Mouse (Mus musculus) layer of hippocampus, postnatal 10 days (tissue): Measurements from ENCODE around the gene Dgki. TPM values are rescaled to one million over a fixed set of nuclear protein-coding genes. Genes with fewer than 3 reads are reported as not detected.
A peak's percentile ranks its signal among the peaks of the same experiment; 100 is the strongest.

Source experiments
- DNase-seq, 2 experiments: peaks; one replicate each; pipeline ENCODE4 v3.0.0; 2021; ENCODE audit warnings: low spot score in 2 of 2
- total RNA-seq, 2 experiments: library from RNA; stranded (reverse); gene quantifications; 2 replicates each; pipeline ENCODE4 v1.2.3; 2021

Dgki gene
- total RNA-seq, 2 experiments from 2014 or later = 50.6 to 59.6 TPM

GRCm38 (mm10) chr6:37242769-37243121 lies 57.2 kb downstream of the Dgki start:
- no peak for DNase-seq

DNA sequence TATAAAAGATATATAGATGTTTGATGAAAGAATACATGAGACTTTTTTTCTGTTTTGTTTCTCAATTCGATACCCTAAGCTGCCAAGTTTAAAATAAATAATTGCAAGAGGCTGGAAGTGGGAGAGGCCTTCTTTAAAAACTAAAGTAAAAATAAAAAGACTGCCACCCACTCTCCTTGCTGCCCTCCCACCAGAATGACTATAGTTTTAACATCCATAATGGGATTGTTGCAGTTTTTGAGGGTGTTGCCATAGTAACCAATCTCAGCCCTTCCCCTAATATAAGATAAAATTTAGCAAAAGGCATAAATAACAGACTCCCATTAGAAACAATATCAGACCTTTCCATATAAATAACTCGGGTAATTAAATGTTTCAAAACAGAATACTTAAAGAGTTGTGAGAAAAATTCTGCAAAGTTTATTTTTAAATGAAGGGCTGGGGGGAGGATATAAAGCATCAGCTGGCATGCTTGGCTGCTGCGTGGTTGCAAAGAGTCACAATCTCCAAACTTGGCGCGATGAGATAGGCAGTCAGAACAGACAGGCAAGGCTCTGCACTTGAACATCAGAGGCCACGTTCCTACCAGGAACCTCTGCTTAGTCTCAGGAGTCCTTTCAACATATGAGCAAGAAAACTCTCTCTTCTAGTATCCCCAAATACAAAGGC lies 57.8 kb downstream of the Dgki start:
- no peak for DNase-seq

- DNase-seq = no peak
These were observed 58.5 kb downstream of the Dgki start for GRCm38 (mm10) chr6:37241434-37241833.

DNA sequence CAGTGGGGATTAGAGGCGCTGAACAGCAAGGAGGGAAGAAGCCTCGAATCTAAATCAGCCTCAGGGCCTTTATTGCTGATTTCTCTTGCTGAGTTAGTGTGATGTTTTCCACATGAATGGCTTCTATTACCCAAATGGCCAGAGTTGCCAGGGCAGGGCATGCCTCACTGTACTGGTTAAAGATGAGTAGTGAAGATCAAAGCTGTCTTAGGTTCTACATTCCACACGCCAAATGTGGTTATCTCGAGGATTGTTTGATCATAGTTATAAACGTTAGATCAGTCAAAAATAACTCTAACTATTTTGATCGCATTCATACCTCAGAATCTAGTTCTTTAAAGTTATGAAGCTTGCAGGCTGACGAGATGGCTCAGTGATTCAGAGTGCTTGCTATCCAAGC lies 59.8 kb downstream of the Dgki start:
- DNase-seq = no peak

- DNase-seq = no peak
These were observed 63.1 kb downstream of the Dgki start for GRCm38 (mm10) chr6:37236893-37237292.

GRCm38 (mm10) chr6:37231148-37231547 lies 68.8 kb downstream of the Dgki start:
- no peak for DNase-seq

GRCm38 (mm10) chr6:37222947-37223510 lies 77.0 kb downstream of the Dgki start:
- no peak for DNase-seq

- DNase-seq = no peak
These were observed 78.0 kb downstream of the Dgki start for GRCm38 (mm10) chr6:37222016-37222415.

DNA sequence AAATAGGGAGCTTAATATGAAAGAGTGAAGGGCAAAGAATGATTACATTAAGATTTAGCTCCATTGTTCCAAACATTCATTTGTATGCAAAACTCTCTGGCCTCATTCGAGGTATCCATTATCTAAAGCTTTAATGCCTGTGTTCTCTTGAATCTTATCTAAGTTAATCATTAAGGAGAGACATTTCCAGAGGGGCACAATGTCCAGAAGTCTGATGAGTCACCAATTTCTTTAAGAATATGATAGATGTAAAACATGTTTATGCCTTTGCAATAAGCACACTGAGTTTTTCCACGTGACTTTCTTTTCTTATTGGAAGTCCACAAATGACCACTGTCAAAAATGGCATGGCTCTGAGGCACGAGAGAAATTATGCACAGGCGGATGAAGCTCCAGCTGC lies 80.9 kb downstream of the Dgki start:
- DNase-seq = no peak

DNA sequence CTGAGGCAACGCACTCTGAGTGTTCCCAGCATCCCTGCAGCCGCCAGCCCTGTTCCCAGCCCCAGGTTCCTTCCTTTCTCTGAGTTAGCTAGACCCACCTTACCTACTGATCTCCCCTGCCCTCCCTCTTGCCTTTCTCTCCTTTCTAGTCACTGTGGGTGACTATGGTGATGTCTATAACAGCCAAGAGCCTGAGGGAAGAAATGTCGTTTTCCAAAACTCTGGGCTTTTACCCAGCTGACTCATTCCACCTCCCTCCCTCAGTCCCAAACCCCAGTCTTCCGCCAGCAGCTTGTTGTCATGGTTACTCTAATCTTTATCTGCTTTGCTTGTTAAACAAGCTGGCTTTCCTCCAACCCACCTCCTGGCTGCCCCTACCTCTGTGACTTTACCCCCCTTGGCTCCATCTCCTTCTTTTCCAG lies 83.6 kb downstream of the Dgki start:
- DNase-seq = peak; percentile 44 to 49

DNA sequence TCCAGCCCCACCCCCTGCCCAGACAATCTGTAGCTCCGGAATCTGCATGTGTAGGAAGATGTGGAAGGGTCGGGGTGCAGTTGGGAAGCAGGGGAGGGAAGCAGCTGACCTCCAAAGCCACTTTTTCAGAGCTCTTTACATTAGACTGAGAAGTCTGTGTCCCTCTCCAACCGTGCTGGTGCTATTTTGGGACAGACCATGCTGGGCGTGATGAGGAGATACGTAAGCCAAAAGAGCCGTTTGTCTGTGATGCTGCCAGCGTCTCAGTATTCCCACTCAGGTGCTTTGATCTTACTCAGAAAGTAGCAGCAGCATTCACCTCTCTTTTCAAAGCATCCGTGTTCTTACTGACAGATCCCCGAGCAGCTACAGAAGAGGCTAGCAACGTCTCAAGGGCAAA lies 84.3 kb downstream of the Dgki start:
- DNase-seq = no peak

DNA sequence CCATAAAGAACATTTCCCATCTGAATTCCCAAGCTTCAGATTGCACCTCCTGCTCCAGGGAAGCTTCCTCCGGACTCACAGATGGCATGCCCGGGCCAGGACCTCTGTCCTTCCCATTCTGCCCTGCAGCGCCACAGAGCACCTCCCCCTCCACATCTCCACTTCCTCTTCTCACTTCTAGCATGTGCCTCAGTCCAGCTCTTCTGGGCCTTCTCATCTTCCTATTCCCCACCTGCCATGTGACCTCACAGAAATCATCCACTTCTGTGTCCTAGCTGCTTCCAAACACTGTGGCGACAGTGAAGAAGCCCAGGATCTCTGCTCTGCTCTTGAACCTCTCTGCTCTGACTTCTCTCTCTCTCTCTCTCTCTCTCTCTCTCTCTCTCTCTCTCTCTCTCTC lies 87.1 kb downstream of the Dgki start:
- no peak for DNase-seq

DNA sequence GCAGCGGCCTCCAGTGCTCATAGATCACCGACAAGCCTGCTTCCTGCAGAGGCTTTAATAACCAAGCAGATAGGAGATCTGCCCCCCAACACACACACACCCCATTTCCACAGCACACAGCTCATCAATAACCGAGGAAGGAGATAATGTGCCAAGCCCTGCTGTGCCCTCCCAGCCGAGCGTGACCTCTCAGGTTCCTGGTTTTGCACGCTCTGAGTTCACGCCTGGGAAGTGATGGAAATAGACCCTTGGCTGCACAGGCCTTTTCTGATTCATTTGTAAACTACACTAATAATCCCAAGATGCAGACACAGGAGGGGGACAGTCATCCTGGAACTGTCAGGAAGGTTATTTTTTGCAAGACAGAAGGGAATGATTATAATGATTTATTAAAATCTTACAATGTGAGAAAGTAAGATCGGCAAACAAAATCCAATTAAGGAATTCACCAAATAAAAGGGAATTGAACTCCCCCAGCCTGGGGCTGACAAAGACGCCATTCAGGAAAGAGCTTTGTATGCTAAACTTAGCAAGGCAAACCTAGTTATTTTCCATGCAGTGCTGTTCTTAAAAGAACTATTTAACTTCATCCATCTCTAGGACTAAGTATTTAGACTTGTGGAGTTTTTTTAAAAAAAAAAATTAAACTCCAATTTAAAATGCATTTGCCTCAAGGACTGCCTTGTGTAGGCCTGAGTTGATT lies 88.3 kb downstream of the Dgki start:
- no peak for DNase-seq

GRCm38 (mm10) chr6:37202901-37203300 lies 97.1 kb downstream of the Dgki start:
- peak in 1 of 2 experiments; percentile 37 for DNase-seq

- DNase-seq = no peak
These were observed 99.1 kb downstream of the Dgki start for GRCm38 (mm10) chr6:37200840-37201239.

DNA sequence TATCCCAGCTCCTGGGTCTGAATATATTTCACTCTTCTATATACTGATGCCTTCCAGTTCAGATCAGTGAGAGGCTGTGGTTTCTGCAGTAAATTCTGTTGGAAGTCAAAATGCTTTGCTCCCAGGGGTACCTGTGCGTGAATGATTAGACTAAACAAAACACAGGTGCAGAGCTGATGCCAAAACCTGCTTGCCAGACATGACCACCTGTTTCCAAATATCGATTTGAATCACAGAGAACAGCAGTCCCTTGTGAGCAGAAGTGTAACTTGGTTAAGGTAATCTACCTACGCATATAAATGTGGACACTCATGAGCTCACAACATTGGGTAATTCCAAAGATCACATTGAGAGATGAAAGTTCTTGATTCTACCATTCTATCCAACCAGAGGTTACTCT lies 100.5 kb downstream of the Dgki start:
- no peak for DNase-seq

DNA sequence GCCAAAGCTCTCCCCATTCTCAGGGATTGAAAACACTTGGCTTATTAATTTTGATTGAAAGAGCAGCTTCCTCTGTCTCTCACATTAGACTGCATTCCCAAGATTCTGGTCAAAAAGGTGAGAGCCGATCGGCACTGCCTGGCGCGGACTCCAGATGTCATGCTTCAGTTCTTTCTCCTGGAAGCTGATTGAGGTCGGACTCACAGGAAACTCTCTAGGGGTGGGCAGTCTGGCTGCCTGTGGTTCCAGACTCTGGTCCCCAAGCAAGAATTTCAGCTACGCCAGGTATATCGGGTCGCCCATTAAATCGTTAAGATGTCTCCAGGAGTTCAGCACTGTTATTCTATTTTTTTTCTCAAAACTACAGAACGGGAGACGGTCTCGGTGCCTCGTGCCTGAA lies 102.2 kb downstream of the Dgki start:
- DNase-seq = no peak

GRCm38 (mm10) chr6:37196870-37197269 lies 103.1 kb downstream of the Dgki start:
- no peak for DNase-seq

DNA sequence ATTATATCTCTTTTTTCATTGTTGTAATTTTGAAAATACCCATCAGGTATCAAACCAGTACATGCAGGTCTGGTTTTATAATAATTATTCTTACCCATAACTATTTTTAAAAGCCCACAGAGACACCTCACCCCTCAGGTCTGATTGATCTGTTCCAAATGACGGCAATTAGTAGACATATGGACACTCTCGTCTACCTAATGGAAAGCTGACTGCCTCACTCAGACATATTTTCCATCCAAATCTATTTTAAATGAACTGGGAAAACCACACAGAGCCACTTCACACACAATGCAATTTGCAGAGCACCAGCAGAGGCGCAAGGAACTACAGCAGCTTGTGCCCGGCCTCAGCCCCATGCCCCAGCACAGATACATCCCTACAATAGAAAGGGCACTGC lies 104.2 kb downstream of the Dgki start:
- DNase-seq = no peak

DNA sequence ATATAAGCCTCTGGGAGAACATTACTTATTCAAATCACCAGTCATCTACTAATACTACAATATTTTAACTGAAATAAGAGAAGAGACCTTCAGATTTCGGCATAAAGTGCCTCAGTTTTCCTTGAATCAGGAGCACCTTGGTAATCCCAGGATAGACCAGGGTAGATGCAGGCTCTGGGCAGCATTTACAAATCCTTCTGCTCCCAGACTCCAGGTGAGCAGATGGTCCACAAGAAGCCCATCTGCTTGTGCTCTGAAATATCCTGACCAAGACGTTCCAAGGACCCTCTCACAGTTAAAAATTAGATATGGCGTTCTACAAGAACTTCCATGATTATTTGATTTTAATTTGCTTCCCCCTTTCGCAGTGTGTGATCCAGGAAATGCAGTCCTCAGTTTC lies 118.0 kb downstream of the Dgki start:
- DNase-seq = no peak

GRCm38 (mm10) chr6:37171149-37171832 lies 128.7 kb downstream of the Dgki start:
- no peak for DNase-seq

GRCm38 (mm10) chr6:37158880-37159279 lies 141.1 kb downstream of the Dgki start:
- DNase-seq = no peak
